Mouse (Mus musculus): ENCODE measurements around the gene Fam198b. TPM values are rescaled to one million over a fixed set of nuclear protein-coding genes. Genes with fewer than 3 reads are reported as not detected.

Fam198b gene
- total and polyA plus RNA-seq, 2 experiments from 2014 or later, result 1.1 to 1.3 TPM

DNA sequence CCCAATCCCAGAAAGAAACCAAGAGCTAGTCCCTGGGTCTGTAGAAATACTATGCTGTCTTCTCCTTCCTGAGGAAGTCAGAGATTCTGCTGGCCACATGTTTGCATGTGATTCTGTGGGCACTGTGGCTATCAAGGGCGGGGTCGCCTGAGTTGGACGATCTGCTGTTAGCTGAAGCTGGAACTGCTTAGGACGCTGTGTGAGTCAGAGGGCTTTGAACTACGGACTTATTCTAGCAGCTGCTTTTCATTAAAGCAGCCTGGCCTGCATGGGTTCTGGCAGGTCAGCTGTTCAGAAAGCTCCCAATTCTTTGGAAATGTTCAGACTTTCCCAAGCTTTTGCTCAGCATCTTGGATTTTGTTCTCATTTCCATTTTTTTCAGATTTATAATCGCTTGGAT, 51.9 kb downstream of the Fam198b start:
- no peak for TF ChIP-seq CTCF (IDR thresholded peaks at IDR 0.05; ENCODE audit: low read depth)
- H3K27me3 ChIP-seq (ENCODE audit: insufficient read depth, low read length), result no peaks in the 10 kb centered on the region
- H3K36me3 ChIP-seq (ENCODE audit: insufficient read depth), result no peaks in the 10 kb centered on the region
- H3K4me3 ChIP-seq (ENCODE audit: low read depth, low read length), result no peak overlapping the region
- DNase-seq (no peak), ATAC-seq (no peak)
- no peaks in the 10 kb centered on the region for H3K4me1 ChIP-seq (ENCODE audit: insufficient read depth)
- H3K27ac ChIP-seq (ENCODE audit: low read depth, low read length), result no peak overlapping the region
- H3K4me2 ChIP-seq (ENCODE audit: low read depth), result no peak overlapping the region
- WGBS, result 79% methylated on average over 6 of the region's 6 CpGs
- no peak overlapping the region for H3K9ac ChIP-seq
- H3K9me3 ChIP-seq (ENCODE audit: low read length), result no peaks in the 10 kb centered on the region

- DNase-seq, result no peak
- Histone ChIP-seq H3K9me3 (ENCODE audit: low read length) (no peaks in the 10 kb centered on the region), H3K27ac (ENCODE audit: low read depth, low read length) (no peak overlapping the region), H3K36me3 (ENCODE audit: insufficient read depth) (no peaks in the 10 kb centered on the region), H3K27me3 (ENCODE audit: insufficient read depth, low read length) (no peaks in the 10 kb centered on the region), H3K9ac (no peak overlapping the region), H3K4me2 (ENCODE audit: low read depth) (no peak overlapping the region), H3K4me1 (ENCODE audit: insufficient read depth) (no peaks in the 10 kb centered on the region), H3K4me3 (ENCODE audit: low read depth, low read length) (no peak overlapping the region)
- TF ChIP-seq CTCF (IDR thresholded peaks at IDR 0.05; ENCODE audit: low read depth), result no peak
- 91% methylated on average over 3 of the region's 3 CpGs for WGBS
- no peak for ATAC-seq
Observed at GRCm38 (mm10) chr3:79936730-79937447, 52.6 kb downstream of the Fam198b start.

GRCm38 (mm10) chr3:79947736-79948135, 63.4 kb downstream of the Fam198b start:
- no peak for ATAC-seq
- Histone ChIP-seq H3K27me3 (ENCODE audit: insufficient read depth, low read length) (no peaks in the 10 kb centered on the region), H3K4me3 (ENCODE audit: low read depth, low read length) (no peak overlapping the region), H3K27ac (ENCODE audit: low read depth, low read length) (no peak overlapping the region), H3K9me3 (ENCODE audit: low read length) (no peaks in the 10 kb centered on the region), H3K4me2 (ENCODE audit: low read depth) (no peak overlapping the region), H3K36me3 (ENCODE audit: insufficient read depth) (no peaks in the 10 kb centered on the region), H3K4me1 (ENCODE audit: insufficient read depth) (no peaks in the 10 kb centered on the region), H3K9ac (no peak overlapping the region)
- TF ChIP-seq CTCF (IDR thresholded peaks at IDR 0.05; ENCODE audit: low read depth), result no peak
- no peak for DNase-seq
- 71% methylated on average over 1 of the region's 1 CpGs for WGBS

DNA sequence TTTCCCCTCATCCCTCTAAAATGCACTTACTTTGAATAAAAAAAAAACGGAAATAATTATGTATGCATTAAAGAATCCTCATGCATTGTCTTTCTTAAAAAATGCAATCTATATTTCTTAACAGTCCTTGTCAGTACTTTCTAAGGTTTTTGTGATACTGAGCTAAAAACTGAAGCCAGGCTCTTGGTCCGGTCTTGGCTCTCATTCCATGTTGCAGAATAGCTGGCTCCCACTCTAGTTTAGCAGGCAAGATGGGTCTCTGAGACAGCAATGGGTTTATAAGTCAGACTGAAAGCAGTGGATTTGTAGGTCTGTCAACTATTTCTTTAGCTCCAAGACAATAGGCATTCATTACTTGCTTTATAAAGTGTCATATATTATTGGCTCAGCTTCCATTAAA, 63.8 kb downstream of the Fam198b start:
- no peak overlapping the region for H3K4me3 ChIP-seq (ENCODE audit: low read depth, low read length)
- no peaks in the 10 kb centered on the region for H3K27me3 ChIP-seq (ENCODE audit: insufficient read depth, low read length)
- H3K4me2 ChIP-seq (ENCODE audit: low read depth), result no peak overlapping the region
- H3K4me1 ChIP-seq (ENCODE audit: insufficient read depth), result no peaks in the 10 kb centered on the region
- WGBS, result 84% methylated on average over 2 of the region's 2 CpGs
- no peaks in the 10 kb centered on the region for H3K9me3 ChIP-seq (ENCODE audit: low read length)
- DNase-seq (no peak), ATAC-seq (no peak)
- no peak overlapping the region for H3K27ac ChIP-seq (ENCODE audit: low read depth, low read length)
- no peak overlapping the region for H3K9ac ChIP-seq
- no peak for TF ChIP-seq CTCF (IDR thresholded peaks at IDR 0.05; ENCODE audit: low read depth)
- no peaks in the 10 kb centered on the region for H3K36me3 ChIP-seq (ENCODE audit: insufficient read depth)

DNA sequence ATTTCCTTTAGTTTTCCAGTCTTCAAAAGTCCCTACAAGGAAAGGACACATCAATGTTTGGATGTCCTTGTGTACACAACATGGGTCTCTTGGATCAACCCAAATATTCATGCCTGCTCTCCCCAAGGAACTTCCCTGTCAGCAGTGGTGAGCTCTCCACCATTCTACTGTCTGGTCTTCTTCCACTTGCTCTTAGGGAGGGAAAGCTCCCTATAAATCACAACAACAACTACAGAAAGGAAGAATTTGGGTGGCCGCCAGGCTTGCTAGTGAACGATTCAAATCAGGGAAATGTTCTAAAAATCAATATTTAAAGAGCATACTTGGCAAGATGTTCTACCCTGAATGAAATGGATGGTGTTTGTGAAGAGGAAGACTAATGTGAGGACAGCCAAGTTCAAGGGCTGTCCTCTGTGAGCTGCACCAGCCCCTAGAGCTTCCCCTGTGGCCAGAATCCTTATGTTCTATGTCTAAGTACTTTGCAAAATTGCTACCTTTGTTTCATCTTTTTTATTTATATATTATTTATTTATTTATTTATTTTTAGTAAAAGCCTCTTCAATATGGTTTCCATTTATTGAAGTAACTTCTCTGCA, 68.9 kb downstream of the Fam198b start:
- Histone ChIP-seq H3K9ac (no peak overlapping the region), H3K27ac (ENCODE audit: low read depth, low read length) (no peak overlapping the region), H3K27me3 (ENCODE audit: insufficient read depth, low read length) (no peaks in the 10 kb centered on the region), H3K36me3 (ENCODE audit: insufficient read depth) (no peaks in the 10 kb centered on the region), H3K9me3 (ENCODE audit: low read length) (no peaks in the 10 kb centered on the region), H3K4me1 (ENCODE audit: insufficient read depth) (no peaks in the 10 kb centered on the region), H3K4me2 (ENCODE audit: low read depth) (no peak overlapping the region), H3K4me3 (ENCODE audit: low read depth, low read length) (no peak overlapping the region)
- DNase-seq (no peak), ATAC-seq (no peak)
- TF ChIP-seq CTCF (IDR thresholded peaks at IDR 0.05; ENCODE audit: low read depth), result no peak
- WGBS, result 81% methylated on average over 2 of the region's 2 CpGs

DNA sequence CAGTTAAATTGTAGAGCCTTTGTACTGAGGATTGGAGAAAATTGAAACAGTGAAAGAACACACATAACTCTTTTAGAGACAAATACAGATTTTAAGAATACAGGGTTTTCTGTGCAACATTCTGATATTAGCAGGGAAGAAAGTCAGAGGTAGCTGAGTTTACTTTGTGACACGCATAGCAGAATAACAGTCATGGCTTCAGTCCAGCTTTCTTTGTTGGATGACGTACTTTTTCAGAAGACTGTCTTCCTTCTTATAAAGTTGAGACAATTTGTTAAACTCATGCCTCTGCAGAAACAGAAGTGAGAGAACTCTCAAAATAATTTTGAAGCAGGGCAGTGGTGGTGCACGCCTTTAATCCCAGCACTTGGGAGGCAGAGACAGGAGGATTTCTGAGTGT, 70.9 kb downstream of the Fam198b start:
- Histone ChIP-seq H3K4me2 (ENCODE audit: low read depth) (no peak overlapping the region), H3K9me3 (ENCODE audit: low read length) (no peaks in the 10 kb centered on the region)
- ATAC-seq, result no peak

GRCm38 (mm10) chr3:79956792-79957191, 72.5 kb downstream of the Fam198b start:
- peak; percentile 23 for DNase-seq
- Histone ChIP-seq H3K36me3 (ENCODE audit: insufficient read depth) (no peaks in the 10 kb centered on the region), H3K4me2 (ENCODE audit: low read depth) (no peak overlapping the region), H3K9ac (no peak overlapping the region), H3K27me3 (ENCODE audit: insufficient read depth, low read length) (no peaks in the 10 kb centered on the region), H3K4me1 (ENCODE audit: insufficient read depth) (no peaks in the 10 kb centered on the region), H3K4me3 (ENCODE audit: low read depth, low read length) (no peak overlapping the region), H3K27ac (ENCODE audit: low read depth, low read length) (no peak overlapping the region), H3K9me3 (ENCODE audit: low read length) (no peaks in the 10 kb centered on the region)
- no peak for ATAC-seq
- no peak for TF ChIP-seq CTCF (IDR thresholded peaks at IDR 0.05; ENCODE audit: low read depth)

More for the DNA sequence above, 70.9 kb downstream of the Fam198b start:
- WGBS, result 76% methylated on average over 3 of the region's 3 CpGs
- H3K36me3 ChIP-seq (ENCODE audit: insufficient read depth), result no peaks in the 10 kb centered on the region
- no peak for DNase-seq
- no peaks in the 10 kb centered on the region for H3K27me3 ChIP-seq (ENCODE audit: insufficient read depth, low read length)
- no peak overlapping the region for H3K9ac ChIP-seq
- no peak overlapping the region for H3K4me3 ChIP-seq (ENCODE audit: low read depth, low read length)
- no peaks in the 10 kb centered on the region for H3K4me1 ChIP-seq (ENCODE audit: insufficient read depth)
- no peak overlapping the region for H3K27ac ChIP-seq (ENCODE audit: low read depth, low read length)
- no peak for TF ChIP-seq CTCF (IDR thresholded peaks at IDR 0.05; ENCODE audit: low read depth)

All from forebrain, postnatal 0 days (tissue).